Mouse (Mus musculus) heart, postnatal 0 days (tissue): ENCODE results near the gene Spag4. TPM values are rescaled to one million over a fixed set of nuclear protein-coding genes. Genes with fewer than 3 reads are reported as not detected.
"Not testable (repeated sequence)": the region's sequence is repeated elsewhere in the genome, so short reads cannot be mapped to it uniquely, and the experiment has no call there.

Source experiments
- ATAC-seq: fragments of 200-750 bp; cut with Nextera tagmentation; 2 replicates; pipeline ENCODE4 v1.8.0; 2017; ENCODE audit warnings: low read depth, moderate number of reproducible peaks, moderate library complexity; ENCODE audit not compliant: insufficient read depth
- DNase-seq: peaks from one replicate; pipeline ENCODE4 v3.0.0-alpha.2; 2016; ENCODE audit warnings: low spot score
- H3K27ac ChIP-seq: fragments of 300-500 bp; sonication (generic); 2 replicates; pipeline ENCODE4 v1.5.1; 2014; ENCODE audit warnings: low read depth, mild to moderate bottlenecking
- H3K27me3 ChIP-seq: fragments of 300-500 bp; sonication (generic); 2 replicates; pipeline ENCODE4 v1.6.1; 2014; ENCODE audit warnings: low read length, mixed read lengths; ENCODE audit not compliant: control insufficient read depth, insufficient read depth
- H3K36me3 ChIP-seq: fragments of 300-500 bp; sonication (generic); replicated peaks from 2 replicates; pipeline ENCODE4 v1.6.1; 2014; ENCODE audit warnings: low read length, mixed read lengths; ENCODE audit not compliant: control insufficient read depth, insufficient read depth
- H3K4me1 ChIP-seq: fragments of 300-500 bp; sonication (generic); 2 replicates; pipeline ENCODE4 v1.6.1; 2014; ENCODE audit warnings: antibody characterized with exemption; ENCODE audit not compliant: control insufficient read depth, insufficient read depth
- H3K4me2 ChIP-seq: fragments of 300-500 bp; sonication (generic); 2 replicates; pipeline ENCODE4 v1.6.1; 2014; ENCODE audit warnings: low read depth, mild to moderate bottlenecking, low read length, moderate library complexity
- H3K4me3 ChIP-seq: fragments of 300-500 bp; sonication (generic); 2 replicates; pipeline ENCODE4 v1.5.1; 2014; ENCODE audit warnings: low read depth, low read length
- H3K9ac ChIP-seq: fragments of 300-500 bp; sonication (generic); replicated peaks from 2 replicates; pipeline ENCODE4 v1.6.1; 2014; ENCODE audit warnings: low read depth, low read length, mixed read lengths
- H3K9me3 ChIP-seq: fragments of 300-500 bp; sonication (generic); replicated peaks from 2 replicates; pipeline ENCODE4 v1.6.1; 2016; ENCODE audit warnings: low read length; ENCODE audit not compliant: control insufficient read depth
- CTCF ChIP-seq: IDR thresholded peaks from 2 replicates; pipeline ENCODE4 v1.5.1; 2016; ENCODE audit warnings: antibody characterized with exemption, control low read depth, low read depth
- EP300 ChIP-seq: IDR thresholded peaks from 2 replicates; pipeline ENCODE4 v1.6.1; 2016; ENCODE audit warnings: antibody characterized with exemption, low read depth
- WGBS: fragments of 180-500 bp; shearing (Covaris S2); extraction: QIAGEN DNeasy Blood & Tissue Kit; methylation state at CpG from one replicate; pipeline ENCODE4 v1.1.7; 2014; 5-methylcytosine and 5-hydroxymethylcytosine counted together
- polyA plus RNA-seq: library from polyadenylated mRNA; unstranded; fragments of >200 nt; fragmentation: Nextera tagmentation; extraction: Ambion mirVana; gene quantifications from 2 replicates; pipeline ENCODE4 v1.2.1, GENCODE M21; 2015
- total RNA-seq: library from RNA; depleted of rRNA; stranded (reverse); fragments of >200 nt; gene quantifications from 2 replicates; pipeline ENCODE4 v1.2.3, GENCODE M21; 2014; ENCODE audit warnings: low replicate concordance; rRNA removed

Spag4 gene
- total and polyA plus RNA-seq, 2 experiments from 2014 or later, result 1.2 to 2.1 TPM

GRCm38 (mm10) chr2:156111358-156112079, 46.5 kb downstream of the Spag4 start, which contains the start of the genes Cpne1 and Rbm12:
Gene Cpne1, minus strand, starts transcription at chr2:156111965.
Gene Rbm12, minus strand, starts transcription at chr2:156111978.
- Histone ChIP-seq H3K27me3 (no peaks in the 10 kb centered on the region), H3K9ac (peak within 1 kb of the TSS; percentile 98), H3K36me3 (no peaks in the 10 kb centered on the region), H3K4me1 (peaks cover 8% of the 10 kb centered on the region; the same call in 1 of the 2 replicates), H3K9me3 (no peaks in the 10 kb centered on the region), H3K4me2 (peak within 1 kb of the TSS; percentile 76), H3K27ac (peak within 1 kb of the TSS; percentile 94), H3K4me3 (peak within 1 kb of the TSS; percentile 96)
- ATAC-seq (peak; percentile 93), DNase-seq (peak; percentile 88)
- TF ChIP-seq CTCF (no peak), EP300 (peak; percentile 31; the same call in 1 of the 2 replicates)
- WGBS, result under 1% methylated on average over 64 of the region's 74 CpGs

GRCm38 (mm10) chr2:156112080-156112423, 47.1 kb downstream of the Spag4 start:
- Histone ChIP-seq H3K27ac (peak overlapping the region; percentile 94), H3K4me2 (peak overlapping the region; percentile 76), H3K4me3 (peak overlapping the region; percentile 96), H3K9ac (peak overlapping the region; percentile 98; the same call in 1 of the 2 replicates)
- WGBS, result 17% methylated on average over 5 of the region's 5 CpGs
- H3K27me3 ChIP-seq, DNase-seq, H3K4me1 ChIP-seq, H3K36me3 ChIP-seq, ATAC-seq, H3K9me3 ChIP-seq: not testable (repeated sequence)

GRCm38 (mm10) chr2:156119566-156119965, 54.6 kb downstream of the Spag4 start:
- Histone ChIP-seq H3K9me3 (no peaks in the 10 kb centered on the region), H3K27ac (no peak overlapping the region), H3K4me3 (no peak overlapping the region), H3K36me3 (peaks cover 15% of the 10 kb centered on the region; the same call in 1 of the 2 replicates), H3K4me1 (no peaks in the 10 kb centered on the region), H3K27me3 (no peaks in the 10 kb centered on the region), H3K4me2 (no peak overlapping the region), H3K9ac (no peak overlapping the region)
- DNase-seq, result no peak
- TF ChIP-seq EP300 (no peak), CTCF (no peak)
- ATAC-seq, result no peak

Other genes starting within 250 kb of the Spag4 start
- 14.1 and 14.7 TPM in 2 replicates for gene BC029722, start 245.7 kb upstream of the Spag4 start, total RNA-seq
- 20.9 and 21.4 TPM in 2 replicates for gene BC029722, start 245.7 kb upstream of the Spag4 start, polyA plus RNA-seq
- 96.9 and 101 TPM in 2 replicates for gene Eif6, start 238.2 kb upstream of the Spag4 start, total RNA-seq
- gene Eif6, start 238.2 kb upstream of the Spag4 start, polyA plus RNA-seq, result 96.6 and 102 TPM in 2 replicates
- not detected in 2 replicates for gene Fam83c, start 230.3 kb upstream of the Spag4 start, total RNA-seq
- 0.04 TPM in 2 replicates for gene Fam83c, start 230.3 kb upstream of the Spag4 start, polyA plus RNA-seq
- gene Uqcc1, start 134.9 kb upstream of the Spag4 start, total RNA-seq, result 85.7 and 167 TPM in 2 replicates
- 149 and 167 TPM in 2 replicates for gene Uqcc1, start 134.9 kb upstream of the Spag4 start, polyA plus RNA-seq
- gene Gm15557, start 124.4 kb upstream of the Spag4 start, total RNA-seq, result not detected in 2 replicates
- not detected in 2 replicates for gene Gm15557, start 124.4 kb upstream of the Spag4 start, polyA plus RNA-seq
- gene Gdf5, start 119.8 kb upstream of the Spag4 start, total RNA-seq, result 0.84 TPM in 1 of 2 replicates, not detected in the other
- gene Gdf5, start 119.8 kb upstream of the Spag4 start, polyA plus RNA-seq, result 0.10 and 0.22 TPM in 2 replicates
- 3.7 and 9.8 TPM in 2 replicates for gene Cep250, start 108.7 kb upstream of the Spag4 start, total RNA-seq
- gene Cep250, start 108.7 kb upstream of the Spag4 start, polyA plus RNA-seq, result 3.6 and 4.0 TPM in 2 replicates
- gene 6430550D23Rik, start 57.2 kb upstream of the Spag4 start, total RNA-seq, result 0.04 and 0.58 TPM in 2 replicates
- gene 6430550D23Rik, start 57.2 kb upstream of the Spag4 start, polyA plus RNA-seq, result 0.10 and 0.65 TPM in 2 replicates
- 73.9 and 94.5 TPM in 2 replicates for gene Ergic3, start 57.1 kb upstream of the Spag4 start, total RNA-seq
- gene Ergic3, start 57.1 kb upstream of the Spag4 start, polyA plus RNA-seq, result 99.5 and 100 TPM in 2 replicates
- gene Fer1l4, start 12.2 kb upstream of the Spag4 start, total RNA-seq, result 0.61 TPM in 1 of 2 replicates, not detected in the other
- gene Fer1l4, start 12.2 kb upstream of the Spag4 start, polyA plus RNA-seq, result not detected in 2 replicates
- gene Cpne1, start 46.8 kb downstream of the Spag4 start, total RNA-seq, result 47.5 and 55.5 TPM in 2 replicates
- gene Cpne1, start 46.8 kb downstream of the Spag4 start, polyA plus RNA-seq, result 18.3 and 18.6 TPM in 2 replicates
- gene Rbm12, start 46.8 kb downstream of the Spag4 start, total RNA-seq, result 33.2 and 35.0 TPM in 2 replicates
- 8.8 and 9.5 TPM in 2 replicates for gene Rbm12, start 46.8 kb downstream of the Spag4 start, polyA plus RNA-seq
- 25.7 and 36.5 TPM in 2 replicates for gene Gm28036, start 61.9 kb downstream of the Spag4 start, total RNA-seq
- gene Gm28036, start 61.9 kb downstream of the Spag4 start, polyA plus RNA-seq, result 4.1 and 6.2 TPM in 2 replicates
- 113 and 154 TPM in 2 replicates for gene Romo1, start 78.9 kb downstream of the Spag4 start, total RNA-seq
- gene Romo1, start 78.9 kb downstream of the Spag4 start, polyA plus RNA-seq, result 607 and 610 TPM in 2 replicates
- 104 and 106 TPM in 2 replicates for gene Nfs1, start 79.0 kb downstream of the Spag4 start, total RNA-seq
- 71.4 and 75.1 TPM in 2 replicates for gene Nfs1, start 79.0 kb downstream of the Spag4 start, polyA plus RNA-seq
- gene Rbm39, start 115.1 kb downstream of the Spag4 start, total RNA-seq, result 272 and 376 TPM in 2 replicates
- gene Rbm39, start 115.1 kb downstream of the Spag4 start, polyA plus RNA-seq, result 315 and 343 TPM in 2 replicates
- 8.3 and 10.6 TPM in 2 replicates for gene Phf20, start 131.3 kb downstream of the Spag4 start, total RNA-seq
- gene Phf20, start 131.3 kb downstream of the Spag4 start, polyA plus RNA-seq, result 29.5 and 30.4 TPM in 2 replicates
- 0.12 and 1.1 TPM in 2 replicates for gene Cnbd2, start 247.1 kb downstream of the Spag4 start, total RNA-seq
- 3.3 and 3.7 TPM in 2 replicates for gene Cnbd2, start 247.1 kb downstream of the Spag4 start, polyA plus RNA-seq
- gene Scand1, start 247.5 kb downstream of the Spag4 start, total RNA-seq, result 214 and 265 TPM in 2 replicates
- 82.3 and 90.2 TPM in 2 replicates for gene Scand1, start 247.5 kb downstream of the Spag4 start, polyA plus RNA-seq